Mouse (Mus musculus) left cerebral cortex, postnatal 10 days (tissue): ENCODE measurements at regions not wholly inside any gene's neighbourhood (a gene's known extent, or its start where the extent isn't known, plus 50 kb on each side); places are given as distances from the start of the nearest gene placed in this dataset.
A peak's percentile ranks its signal among the peaks of the same experiment; 100 is the strongest.

Experiments
- DNase-seq, 2 experiments: peaks; one replicate each; pipeline ENCODE4 v3.0.0; 2021 to 2022; ENCODE audit warnings: low spot score in 2 of 2, mixed read lengths in 1 of 2; ENCODE audit errors: extremely low spot score in 1 of 2
- intact Hi-C: fragments of 180-260 bp; cut with DNase I; formaldehyde crosslinking; loops from one replicate; pipeline ENCODE4 v1.15.1; 2025

- intact Hi-C loops: no loop called here
- DNase-seq: no peak
Measured at GRCm38 (mm10) chr1:79944231-79944630, 83.3 kb upstream of the Serpine2 start.

- no peak for DNase-seq
- intact Hi-C loops: no loop called here
Measured at GRCm38 (mm10) chr1:79932435-79932834, 71.5 kb upstream of the Serpine2 start.

GRCm38 (mm10) chr1:79927740-79928139 lies 66.8 kb upstream of the Serpine2 start:
- intact Hi-C loops: no loop called here
- no peak for DNase-seq

GRCm38 (mm10) chr1:79925776-79926175 lies 64.8 kb upstream of the Serpine2 start:
- intact Hi-C loops: no loop called here
- no peak for DNase-seq

GRCm38 (mm10) chr1:79921890-79922289 lies 60.9 kb upstream of the Serpine2 start:
- peak in 1 of 2 experiments; percentile 31 for DNase-seq
- intact Hi-C loops: no loop called here

- intact Hi-C loops: no loop called here
- DNase-seq: no peak
Measured at GRCm38 (mm10) chr1:79921333-79921732, 60.4 kb upstream of the Serpine2 start.

- intact Hi-C loops: no loop called here
- peak in 1 of 2 experiments; percentile 79 for DNase-seq
Measured at GRCm38 (mm10) chr1:79917426-79918150, 56.6 kb upstream of the Serpine2 start.
